Mouse (Mus musculus) urinary bladder, postnatal 10 days (tissue): Measurements from ENCODE around the gene Xntrpc.

Experiments used
- DNase-seq: peaks from one replicate; pipeline ENCODE4 v3.0.0; 2022; ENCODE audit warnings: low spot score

Xntrpc gene

DNA sequence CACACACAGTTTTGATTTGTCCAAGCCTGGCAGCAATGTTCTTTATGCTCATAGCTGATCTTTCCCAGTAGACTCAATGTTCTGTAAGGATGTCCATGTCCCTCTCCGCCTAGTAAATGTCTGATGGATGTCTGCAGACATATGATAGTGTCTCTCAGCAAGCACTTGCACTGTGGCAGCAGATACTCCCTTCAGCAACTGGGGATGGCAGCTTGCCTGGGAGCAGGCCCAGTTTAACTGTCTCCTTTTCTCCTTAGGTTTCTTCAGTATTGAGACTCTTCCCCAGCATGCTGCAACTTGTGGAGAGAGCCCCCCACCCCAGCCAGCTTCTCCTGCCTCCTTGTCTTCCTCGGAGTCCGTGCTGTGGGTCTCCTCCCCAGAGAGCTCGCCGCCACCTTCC is 16.3 kb downstream of the Xntrpc start:
- DNase-seq, result no peak

DNA sequence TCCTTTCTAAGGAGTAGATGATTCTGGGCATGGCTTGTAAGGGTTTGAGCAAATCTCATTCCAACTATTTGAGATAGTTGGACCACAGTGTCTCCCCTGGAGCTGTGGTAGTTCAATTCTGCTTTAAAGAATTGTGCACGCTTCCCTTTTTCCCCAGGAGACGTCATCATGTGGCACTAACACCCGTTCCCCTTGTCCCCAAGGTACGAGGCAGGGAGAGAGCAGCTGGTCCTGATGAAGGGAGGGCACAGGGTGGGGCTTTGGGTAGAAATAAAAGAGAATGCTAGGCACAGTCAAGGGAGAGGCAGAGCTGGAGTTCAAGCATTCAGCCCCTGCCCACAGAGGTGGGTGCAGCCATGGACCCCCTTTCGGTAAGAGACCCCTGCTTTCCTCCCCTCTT is 17.3 kb downstream of the Xntrpc start, which contains the start of gene Trpc2:
Gene Trpc2 (plus strand): TSS at position 301 of the 400 bp plus-strand sequence.
- no peak for DNase-seq

GRCm38 (mm10) chr7:102084041-102084696 is 18.7 kb downstream of the Xntrpc start:
- DNase-seq, result no peak

GRCm38 (mm10) chr7:102087336-102087735 is 21.8 kb downstream of the Xntrpc start:
- no peak for DNase-seq

DNA sequence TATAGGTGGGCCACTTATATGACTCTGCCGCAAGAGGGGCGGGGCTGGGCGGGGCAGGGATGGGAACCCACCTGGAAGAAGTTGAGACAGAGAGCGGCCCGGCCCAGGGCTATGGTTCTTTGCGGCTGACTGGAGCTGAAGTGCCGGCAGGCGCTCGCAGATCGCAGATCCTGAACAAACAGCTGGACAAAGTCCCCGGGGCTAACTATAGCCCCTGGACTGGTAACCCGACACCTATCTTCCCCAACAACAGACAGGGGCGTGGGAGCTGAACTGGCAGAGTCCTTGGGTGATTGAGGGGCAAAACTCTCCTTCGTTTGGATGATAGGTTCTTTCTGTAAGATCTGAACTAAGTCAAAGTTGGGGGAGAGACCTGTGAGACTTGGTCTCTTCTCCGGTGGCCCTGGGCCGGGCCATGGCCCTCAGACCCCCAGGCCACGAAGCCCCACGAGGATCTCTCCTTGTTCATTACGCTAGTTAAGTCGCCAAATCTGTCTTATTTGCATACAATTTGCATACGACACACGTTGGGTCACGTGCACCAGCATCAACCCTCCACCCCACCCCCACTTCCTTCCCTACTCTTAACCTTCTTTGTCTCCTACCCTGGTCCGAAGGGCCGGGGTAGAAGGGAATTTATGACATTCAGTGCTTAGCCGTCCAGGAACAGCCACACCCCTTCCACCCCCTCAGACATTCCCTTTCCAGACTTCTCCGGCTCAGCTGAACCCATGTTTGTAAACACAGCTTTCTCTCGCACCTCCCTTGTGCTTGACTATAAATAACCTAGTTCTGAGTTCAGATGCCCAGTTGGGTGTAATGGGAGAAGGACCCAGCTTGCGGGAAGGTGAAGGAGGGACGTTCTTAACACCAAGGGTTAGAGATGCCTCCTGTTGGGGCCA is 34.5 kb downstream of the Xntrpc start:
- no peak for DNase-seq

DNA sequence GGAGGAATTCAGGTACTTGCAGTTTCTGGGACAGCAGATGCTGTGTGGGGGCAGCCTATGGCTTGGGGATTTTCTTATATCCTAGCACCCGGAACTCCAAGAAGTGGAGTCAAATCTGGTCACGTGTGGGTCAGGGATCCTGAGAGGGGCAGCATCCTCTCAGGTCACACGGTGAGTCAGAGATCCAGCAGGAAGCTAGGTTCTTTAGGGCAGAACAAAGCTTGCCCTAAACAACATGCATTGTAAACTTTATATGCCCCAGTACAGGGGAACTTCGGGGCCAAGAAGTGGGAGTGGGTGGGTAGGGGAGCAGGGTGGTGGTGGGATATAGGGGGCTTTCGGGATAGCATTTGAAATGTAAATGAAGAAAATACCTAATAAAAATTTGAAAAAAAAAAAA is 35.4 kb downstream of the Xntrpc start:
- DNase-seq, result no peak

DNA sequence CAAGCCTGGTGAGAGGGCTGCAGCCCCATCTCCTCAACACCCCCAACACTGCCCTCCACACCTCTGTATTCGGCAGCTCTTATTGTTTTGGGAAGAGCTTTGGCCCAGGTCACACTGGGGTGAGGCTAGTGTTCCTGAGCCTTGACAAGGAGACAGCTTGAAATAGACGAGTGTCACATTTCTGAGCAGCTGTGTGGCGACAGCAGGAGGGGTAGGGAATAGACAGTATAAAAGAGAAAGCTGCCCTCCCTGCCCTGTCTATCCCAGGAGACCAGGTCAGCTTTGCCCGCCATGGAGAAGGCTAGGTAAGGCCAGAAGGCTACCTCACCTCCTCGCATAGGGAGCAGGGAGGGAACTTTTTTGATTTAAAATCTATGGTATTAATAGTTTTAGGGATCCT is 36.0 kb downstream of the Xntrpc start, which contains the start of gene Art1:
Gene Art1 (plus strand): TSS at position 257 of the 400 bp plus-strand sequence.
- DNase-seq, result no peak

DNA sequence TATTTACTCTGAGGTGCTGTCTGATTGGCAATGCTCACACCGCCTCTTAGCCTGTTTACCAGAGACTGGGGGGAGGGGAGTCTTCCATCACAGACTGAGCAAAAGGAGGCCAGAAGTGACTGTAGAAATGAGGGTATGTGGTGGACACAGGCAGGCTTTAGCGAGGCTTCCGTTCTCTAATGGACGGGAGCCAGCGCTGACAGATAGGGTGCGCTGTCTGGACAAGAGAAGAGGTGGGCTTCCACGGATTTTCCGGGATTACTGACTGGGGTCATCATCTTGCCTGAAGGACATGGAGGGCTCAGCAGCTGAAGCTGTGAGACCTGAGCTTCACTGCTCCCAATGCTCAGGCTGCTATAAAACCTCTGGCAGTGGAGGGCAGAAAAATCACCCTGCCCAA is 36.7 kb downstream of the Xntrpc start:
- DNase-seq, result no peak

GRCm38 (mm10) chr7:102102696-102103095 is 37.2 kb downstream of the Xntrpc start:
- no peak for DNase-seq

- no peak for DNase-seq
These were observed 38.0 kb downstream of the Xntrpc start for GRCm38 (mm10) chr7:102103555-102103954.

DNA sequence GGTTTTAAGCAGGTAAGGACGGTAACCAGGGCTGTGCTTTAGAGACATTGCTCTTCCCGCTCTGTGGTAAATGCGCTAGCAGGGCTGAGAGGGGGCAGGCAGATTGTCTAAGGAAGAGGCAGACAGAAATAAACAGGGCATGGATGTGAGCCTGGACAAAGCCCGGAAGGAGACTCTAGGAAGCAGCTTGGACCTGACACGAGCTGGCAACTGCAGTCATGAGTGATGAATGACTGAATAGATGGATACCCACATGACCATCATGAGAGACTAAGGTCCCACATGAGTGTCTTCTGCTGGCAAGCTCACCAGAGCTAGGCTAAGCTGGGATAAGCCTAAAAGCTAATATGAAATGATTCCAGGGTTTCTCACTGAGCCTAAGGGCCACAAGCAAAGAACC is 38.6 kb downstream of the Xntrpc start:
- no peak for DNase-seq

GRCm38 (mm10) chr7:102106700-102107141 is 41.2 kb downstream of the Xntrpc start:
- no peak for DNase-seq

DNA sequence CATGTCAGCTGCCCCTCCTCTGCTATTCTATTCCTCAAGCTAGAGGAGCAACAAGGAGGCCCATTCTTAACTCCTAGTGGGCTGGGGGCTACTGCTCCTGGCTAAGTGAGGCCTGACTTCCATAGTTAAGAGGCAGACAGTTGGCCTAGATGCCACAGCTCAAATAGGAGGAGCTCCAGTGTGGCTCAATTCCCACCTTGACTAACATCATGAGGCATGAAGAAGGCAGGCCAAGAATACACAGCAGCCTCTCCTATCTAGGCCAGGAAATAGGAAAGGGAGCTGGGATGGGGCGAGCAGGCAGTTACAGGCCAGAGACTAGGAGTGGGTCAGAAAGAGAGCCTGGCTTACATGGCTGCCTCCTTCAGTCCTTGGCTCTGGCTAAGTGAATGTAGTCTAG is 42.7 kb downstream of the Xntrpc start:
- no peak for DNase-seq

DNA sequence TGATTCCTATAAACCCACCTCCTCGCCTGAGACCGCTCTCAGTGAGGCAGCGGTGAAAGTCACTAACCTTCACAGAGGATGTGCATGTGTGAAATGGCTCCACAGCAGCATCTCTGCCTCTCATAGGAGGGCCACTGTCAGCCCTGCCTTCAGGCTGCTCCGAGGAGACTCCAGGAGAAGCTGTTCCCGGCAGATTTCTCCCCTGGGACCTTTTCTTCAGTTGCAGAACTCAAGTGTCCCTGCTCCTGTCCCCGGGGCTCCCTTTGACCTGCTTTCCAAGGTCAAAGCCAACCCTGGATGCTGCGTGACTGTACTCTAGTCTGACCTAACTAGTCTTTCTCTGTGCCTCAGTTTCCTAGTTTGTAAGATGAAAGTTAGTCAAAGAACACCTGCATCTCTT is 43.7 kb downstream of the Xntrpc start, which contains the start of gene Art5:
Gene Art5 (minus strand): TSS at position 319 of the 400 bp plus-strand sequence.
- DNase-seq, result no peak

DNA sequence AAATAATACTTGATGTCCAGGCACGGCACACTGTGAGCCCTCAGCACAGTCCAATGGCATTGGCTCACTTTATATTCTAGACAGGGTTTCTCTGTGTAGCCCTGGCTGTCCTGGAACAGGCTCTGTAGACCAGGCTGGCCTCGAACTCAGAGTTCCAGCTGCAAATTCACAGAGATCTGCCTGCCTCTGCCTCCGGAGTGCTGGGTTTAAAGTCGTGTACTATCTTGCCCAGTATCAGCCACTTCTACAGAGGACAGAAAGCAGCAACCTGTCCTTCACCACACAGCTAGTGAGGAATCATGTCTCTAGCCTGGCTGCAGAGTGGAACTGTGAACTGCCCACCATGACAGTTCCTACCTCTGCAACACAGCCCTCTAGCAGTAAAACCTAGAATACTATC is 44.2 kb downstream of the Xntrpc start:
- DNase-seq, result no peak

DNA sequence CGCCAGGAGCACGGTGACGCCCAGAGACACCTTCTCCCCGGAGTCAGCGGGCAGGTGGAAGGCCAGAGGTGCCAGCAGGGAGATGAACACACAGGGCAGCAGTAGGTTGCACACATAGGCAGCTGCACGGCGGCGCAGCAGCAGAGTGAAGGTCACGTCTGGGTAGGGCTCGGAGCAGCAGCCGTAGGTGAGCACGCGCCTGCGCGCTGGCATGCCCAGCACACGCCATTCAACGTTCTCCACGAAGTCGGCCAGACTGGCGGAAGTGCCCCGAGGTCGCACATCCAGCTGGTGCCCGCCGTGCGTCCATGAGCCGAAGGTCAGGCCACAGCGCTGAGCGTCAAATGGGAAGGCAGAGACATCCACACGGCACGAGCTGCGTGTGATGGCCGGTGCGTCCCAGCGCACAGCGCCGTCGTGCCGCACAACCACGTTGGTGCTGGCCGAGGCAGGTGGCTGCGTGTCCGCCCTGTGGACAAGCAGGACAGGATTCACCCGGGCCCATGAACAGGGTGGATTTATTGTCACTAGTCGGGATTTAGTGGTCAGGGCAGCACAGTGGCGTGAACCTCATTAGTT is 47.7 kb downstream of the Xntrpc start:
- no peak for DNase-seq

- DNase-seq, result no peak
These were observed 51.2 kb downstream of the Xntrpc start, which contains the start of gene Chrna10 for GRCm38 (mm10) chr7:102116579-102117331. TSS of gene Chrna10 (minus strand) at chr7:102116828.

- no peak for DNase-seq
These were observed 51.9 kb downstream of the Xntrpc start for GRCm38 (mm10) chr7:102117382-102117781.

GRCm38 (mm10) chr7:102120326-102120725 is 54.8 kb downstream of the Xntrpc start:
- no peak for DNase-seq

DNA sequence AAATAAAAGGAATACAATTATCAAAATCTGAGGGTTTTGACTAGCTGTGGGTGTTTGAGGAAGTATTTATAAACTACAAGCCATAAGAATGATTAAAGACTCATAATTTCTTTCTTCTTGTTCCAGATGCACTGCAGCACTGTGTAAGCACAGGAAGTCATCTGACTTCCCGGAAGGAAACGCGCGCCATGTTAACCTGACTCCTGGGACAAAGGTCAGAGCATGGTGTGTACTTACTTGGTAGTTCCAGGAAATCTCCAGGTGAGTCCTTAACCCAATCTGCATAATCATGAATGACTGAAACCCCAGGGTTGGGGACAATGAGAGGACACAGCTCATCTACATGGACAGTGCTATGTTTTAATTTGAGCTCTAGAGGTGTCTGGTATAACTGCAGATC is 66.9 kb downstream of the Xntrpc start:
- no peak for DNase-seq

GRCm38 (mm10) chr7:102137464-102137863 is 72.0 kb downstream of the Xntrpc start:
- no peak for DNase-seq

GRCm38 (mm10) chr7:102137898-102138297 is 72.4 kb downstream of the Xntrpc start:
- no peak for DNase-seq
